14 mouse cellular contexts compared by ENCODE assay signal in the genomic region with DNA sequence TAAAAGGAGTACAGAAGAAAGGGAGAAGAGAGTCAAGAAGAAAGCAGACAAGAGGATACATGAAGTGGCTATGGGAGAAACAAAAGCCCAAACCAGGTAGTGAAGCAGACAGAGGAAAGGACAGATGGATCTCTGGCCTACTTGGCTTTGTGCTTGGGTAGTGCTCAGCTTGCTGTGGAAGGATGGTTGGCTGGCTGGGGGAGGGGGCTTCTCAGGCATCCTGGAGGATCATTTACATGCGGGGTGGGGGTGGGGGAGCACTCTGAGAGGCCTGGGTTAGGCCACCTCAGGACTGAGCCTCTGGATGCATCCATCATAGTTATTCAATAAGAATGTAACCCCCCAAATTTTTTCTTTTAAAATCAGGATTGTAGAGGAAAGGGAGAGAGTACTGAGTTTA. TPM values are rescaled to one million over a fixed set of nuclear protein-coding genes. Genes with fewer than 3 reads are reported as not detected.
DNase-seq lines count a peak whose midpoint lies in the region.
"Had no signal": no experiment of that assay in that cellular context is flagged by ENCODE, and none has a peak within 500 bp of the region (broad histone marks: within the 10 kb centered on the region; RNA-seq: fewer than 3 reads in every experiment).

No protein-coding gene starts in this region.

- DNase-seq in left cerebral cortex, postnatal 4 days: peak; percentile 32
- no peak for DNase-seq in left cerebral cortex, postnatal 14 days (ENCODE audit: low spot score in 2 of 2)
- DNase-seq in R1 (ENCODE audit: low read depth, low spot score): peak; percentile 61
- DNase-seq in embryo, embryonic 10.5 days (ENCODE audit: low spot score): peak; percentile 64
- DNase-seq in mesoderm, embryonic 11.5 days (ENCODE audit: low read depth, low spot score): peak; percentile 30
- DNase-seq in gastrocnemius, adult 18-20 months (ENCODE audit: low spot score): no peak
- no peak for DNase-seq in right cerebral cortex, postnatal 36 days (ENCODE audit: low spot score in 2 of 2)
- DNase-seq: cerebellum, adult 9-11 months; heart, postnatal 14 days; kidney, adult 18-20 months; kidney, postnatal 10 days; lung, postnatal 10 days; right cerebral cortex, postnatal 14 days; thymus, postnatal 25 days had no signal

- intact Hi-C loops in left cerebral cortex, postnatal 4 days (cut with DNase I): no loop called here
- intact Hi-C loops in left cerebral cortex, postnatal 14 days (cut with DNase I): no loop called here

RNA-seq across cellular contexts. Expression of gene Ppm1a, which starts 0.3 kb away (rescaled TPM):
- total RNA-seq in left cerebral cortex, postnatal 4 days (2021): 100 to 1,000 TPM; 234 to 247 TPM
- total RNA-seq in left cerebral cortex, postnatal 14 days (2021): 100 to 1,000 TPM; 265 to 266 TPM
- total RNA-seq in gastrocnemius, adult 18-20 months (2021): 100 to 1,000 TPM; 302 to 318 TPM

Comparison
In these comparisons a context has a peak if more than half of its experiments do, and no peak if none do; other contexts are left out.
1. DNase-seq: peak in left cerebral cortex, postnatal 4 days (single experiment), R1 (single experiment), embryo, embryonic 10.5 days (single experiment) and mesoderm, embryonic 11.5 days (single experiment); none in left cerebral cortex, postnatal 14 days (0 of 2), gastrocnemius, adult 18-20 months (single experiment) and right cerebral cortex, postnatal 36 days (0 of 2).